Mouse (Mus musculus): Measurements from ENCODE around the gene Tmem91. TPM values are rescaled to one million over a fixed set of nuclear protein-coding genes. Genes with fewer than 3 reads are reported as not detected.

The Tmem91 gene
- polyA plus RNA-seq, 1 experiment from 2014 or later, result 3.5 TPM

DNA sequence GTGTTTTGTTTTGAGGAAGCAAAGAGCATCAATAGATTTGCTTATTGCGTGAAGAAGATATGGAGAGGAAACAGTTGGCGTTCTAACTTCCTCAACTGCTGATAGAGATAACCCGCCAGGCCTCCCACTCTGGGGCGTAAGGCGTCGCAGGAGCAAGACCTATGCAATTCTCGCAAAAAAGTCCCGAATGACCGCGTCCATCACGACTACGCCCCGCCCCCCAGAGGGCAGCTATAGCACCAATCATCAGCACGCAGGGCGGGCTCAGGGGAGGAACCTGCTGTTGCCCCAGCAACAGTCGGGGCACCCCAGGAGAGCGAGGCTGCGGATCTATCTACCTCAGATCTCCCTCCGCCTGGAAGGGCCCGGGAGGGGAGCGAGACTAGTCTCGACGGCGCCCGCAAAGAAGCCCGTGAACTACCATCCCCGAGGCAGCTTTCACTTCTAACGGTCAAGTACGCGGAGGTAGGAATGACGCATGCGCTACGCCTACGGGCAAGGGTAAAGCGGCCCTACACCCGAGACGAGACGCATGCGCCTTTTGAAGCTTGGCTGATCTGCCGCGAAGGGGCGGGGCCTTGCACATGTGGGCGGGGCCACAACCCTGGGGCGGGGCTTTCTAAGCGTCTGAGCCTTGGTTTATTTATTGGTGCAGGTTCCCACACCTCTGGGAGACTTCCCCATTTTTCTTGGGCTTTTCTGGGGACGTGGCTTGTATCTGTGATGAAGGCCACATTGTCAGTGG, 5.7 kb upstream of the Tmem91 start, which contains the start of gene B9d2:
Gene B9d2 (plus strand): TSS at position 267 of the 745 bp plus-strand sequence.
- no peaks in the 10 kb centered on the region for H3K27me3 ChIP-seq (ENCODE audit: control insufficient read depth, insufficient read depth, low read length)
- peak within 1 kb of the TSS; percentile 92 for H3K27ac ChIP-seq (ENCODE audit: low read length)
- H3K4me2 ChIP-seq (ENCODE audit: low read depth, low read length), result peak within 1 kb of the TSS; percentile 71
- under 1% methylated on average over 46 of the region's 46 CpGs for WGBS
- H3K36me3 ChIP-seq (ENCODE audit: control insufficient read depth, insufficient read depth, low read length), result no peaks in the 10 kb centered on the region
- peaks cover 17% of the 10 kb centered on the region for H3K4me1 ChIP-seq (ENCODE audit: control insufficient read depth, insufficient read depth, low read length)
- H3K4me3 ChIP-seq (replicated peaks; ENCODE audit: low read length), result peak within 1 kb of the TSS; percentile 65
- ATAC-seq (ENCODE audit: insufficient read depth, low FRiP score), result peak; percentile 95
- H3K9me3 ChIP-seq (replicated peaks; ENCODE audit: control insufficient read depth, low read length), result no peaks in the 10 kb centered on the region
- peak within 1 kb of the TSS; percentile 75 for H3K9ac ChIP-seq (ENCODE audit: low read length)

DNA sequence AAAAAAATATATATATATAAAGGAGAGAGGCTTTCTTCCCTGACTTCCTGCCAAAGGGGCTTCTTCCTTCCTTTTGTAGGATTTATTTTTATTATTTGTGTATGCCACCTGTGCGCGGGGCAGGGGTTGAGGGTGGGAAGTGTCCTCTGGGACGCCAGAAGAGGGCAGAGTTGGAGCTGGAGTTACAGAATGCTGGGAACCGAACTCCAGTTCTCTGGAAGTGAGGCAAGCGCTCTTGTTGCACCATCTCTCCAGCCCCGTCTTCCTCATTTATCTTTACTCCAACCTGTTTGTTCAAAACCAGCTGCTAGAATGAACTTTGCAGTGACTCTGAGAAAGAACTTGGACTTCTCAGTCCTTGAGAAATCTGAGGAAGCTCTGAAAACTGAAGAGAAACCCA, 5.0 kb upstream of the Tmem91 start:
- Histone ChIP-seq H3K4me2 (ENCODE audit: low read depth, low read length) (peak overlapping the region; percentile 71), H3K9ac (ENCODE audit: low read length) (peak overlapping the region; percentile 75), H3K9me3 (replicated peaks; ENCODE audit: control insufficient read depth, low read length) (no peaks in the 10 kb centered on the region), H3K4me1 (ENCODE audit: control insufficient read depth, insufficient read depth, low read length) (peaks cover 19% of the 10 kb centered on the region), H3K4me3 (replicated peaks; ENCODE audit: low read length) (peak overlapping the region; percentile 65), H3K36me3 (ENCODE audit: control insufficient read depth, insufficient read depth, low read length) (no peaks in the 10 kb centered on the region), H3K27ac (ENCODE audit: low read length) (peak overlapping the region; percentile 92), H3K27me3 (ENCODE audit: control insufficient read depth, insufficient read depth, low read length) (peaks cover 7% of the 10 kb centered on the region; the same call in 1 of the 2 replicates)
- ATAC-seq (ENCODE audit: insufficient read depth, low FRiP score), result no peak
- WGBS, result 6% methylated on average over 6 of the region's 6 CpGs

DNA sequence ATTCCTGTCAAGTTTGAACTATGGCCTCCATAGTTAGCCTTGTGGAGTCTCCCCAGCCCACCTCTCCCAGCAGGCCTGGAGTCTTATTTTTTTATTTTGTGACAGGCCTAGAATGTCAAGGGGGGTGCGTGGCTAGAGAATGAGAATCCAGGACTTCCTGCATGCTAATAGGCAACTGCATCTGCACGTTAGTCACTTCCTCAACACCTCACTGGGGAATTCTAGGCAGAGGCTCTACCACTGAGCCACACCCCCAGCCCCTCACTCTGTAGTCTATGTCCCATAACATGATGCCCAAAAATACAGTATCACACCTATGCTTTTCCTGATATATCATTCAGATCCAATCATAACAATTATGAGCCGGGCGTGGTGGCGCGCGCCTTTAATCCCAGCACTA, 2.0 kb upstream of the Tmem91 start:
- 89% methylated on average over 7 of the region's 7 CpGs for WGBS
- Histone ChIP-seq H3K9me3 (replicated peaks; ENCODE audit: control insufficient read depth, low read length) (no peaks in the 10 kb centered on the region), H3K27ac (ENCODE audit: low read length) (no peak overlapping the region), H3K4me3 (replicated peaks; ENCODE audit: low read length) (no peak overlapping the region), H3K27me3 (ENCODE audit: control insufficient read depth, insufficient read depth, low read length) (peaks cover 23% of the 10 kb centered on the region), H3K4me1 (ENCODE audit: control insufficient read depth, insufficient read depth, low read length) (peaks cover 24% of the 10 kb centered on the region), H3K4me2 (ENCODE audit: low read depth, low read length) (no peak overlapping the region), H3K36me3 (ENCODE audit: control insufficient read depth, insufficient read depth, low read length) (no peaks in the 10 kb centered on the region), H3K9ac (ENCODE audit: low read length) (no peak overlapping the region)
- no peak for ATAC-seq (ENCODE audit: insufficient read depth, low FRiP score)

DNA sequence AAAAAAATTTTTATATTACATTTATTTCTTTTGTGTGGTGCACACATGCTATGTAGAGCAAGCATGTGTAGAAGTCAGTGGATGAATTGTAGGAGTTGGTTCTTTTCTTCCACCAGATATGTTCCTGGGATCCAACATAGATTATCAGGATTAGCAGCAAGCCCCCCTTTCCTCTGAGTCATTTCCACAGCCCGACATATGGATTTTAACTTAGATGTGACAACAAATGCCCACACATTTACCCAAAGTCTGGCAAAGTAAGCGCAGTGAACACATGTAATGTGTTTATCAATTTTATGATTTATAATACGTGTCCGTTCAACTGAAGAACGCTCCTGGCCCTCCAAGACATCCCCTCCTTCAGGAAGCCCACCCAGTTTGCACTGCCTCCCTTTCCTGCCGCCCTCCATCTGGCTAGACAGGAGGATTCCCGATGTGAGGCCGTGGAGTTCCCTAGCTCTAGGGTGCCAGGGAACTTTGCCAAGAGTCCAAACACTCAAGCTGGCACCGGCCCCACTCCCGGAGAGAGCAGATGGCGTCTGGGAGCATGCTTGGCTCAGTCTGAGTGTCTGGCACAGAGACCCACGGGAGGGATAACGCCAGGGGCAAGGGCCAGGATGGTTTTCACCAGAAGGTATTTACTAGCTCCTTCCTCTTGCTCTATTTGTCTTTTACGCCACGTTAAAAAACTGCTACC, 1.3 kb upstream of the Tmem91 start:
- Histone ChIP-seq H3K4me2 (ENCODE audit: low read depth, low read length) (no peak overlapping the region), H3K27me3 (ENCODE audit: control insufficient read depth, insufficient read depth, low read length) (peaks cover 23% of the 10 kb centered on the region), H3K9ac (ENCODE audit: low read length) (no peak overlapping the region), H3K4me3 (replicated peaks; ENCODE audit: low read length) (no peak overlapping the region), H3K36me3 (ENCODE audit: control insufficient read depth, insufficient read depth, low read length) (no peaks in the 10 kb centered on the region), H3K9me3 (replicated peaks; ENCODE audit: control insufficient read depth, low read length) (no peaks in the 10 kb centered on the region), H3K4me1 (ENCODE audit: control insufficient read depth, insufficient read depth, low read length) (peaks cover 23% of the 10 kb centered on the region), H3K27ac (ENCODE audit: low read length) (no peak overlapping the region)
- ATAC-seq (ENCODE audit: insufficient read depth, low FRiP score), result no peak; the same call in 1 of the 2 replicates
- WGBS, result 43% methylated on average over 15 of the region's 15 CpGs

DNA sequence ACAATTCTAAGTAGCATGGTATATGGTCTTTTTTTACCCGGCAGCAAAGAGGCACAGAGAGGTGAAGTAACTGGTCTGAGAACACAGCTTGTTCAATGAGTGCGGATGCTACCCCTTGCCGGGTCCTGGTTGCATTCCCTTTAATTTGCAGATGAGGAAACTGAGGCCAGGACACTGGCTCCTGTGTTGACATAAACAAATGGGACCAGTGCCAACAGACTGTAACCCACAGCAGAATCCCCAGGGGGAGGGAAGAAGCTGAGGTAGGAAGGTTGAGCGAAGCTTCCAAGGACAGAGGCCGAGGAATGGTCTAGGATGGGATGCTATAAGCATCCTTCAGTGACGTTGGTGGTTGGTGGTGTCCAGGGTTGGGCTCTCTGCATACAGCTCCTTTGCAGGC, 439 bp upstream of the Tmem91 start:
- Histone ChIP-seq H3K27me3 (ENCODE audit: control insufficient read depth, insufficient read depth, low read length) (peaks cover 23% of the 10 kb centered on the region), H3K27ac (ENCODE audit: low read length) (no peak overlapping the region), H3K4me2 (ENCODE audit: low read depth, low read length) (no peak overlapping the region), H3K9me3 (replicated peaks; ENCODE audit: control insufficient read depth, low read length) (no peaks in the 10 kb centered on the region), H3K9ac (ENCODE audit: low read length) (no peak overlapping the region), H3K4me3 (replicated peaks; ENCODE audit: low read length) (no peak overlapping the region), H3K36me3 (ENCODE audit: control insufficient read depth, insufficient read depth, low read length) (no peaks in the 10 kb centered on the region), H3K4me1 (ENCODE audit: control insufficient read depth, insufficient read depth, low read length) (peaks cover 27% of the 10 kb centered on the region)
- 53% methylated on average over 6 of the region's 6 CpGs for WGBS
- ATAC-seq (ENCODE audit: insufficient read depth, low FRiP score), result no peak

DNA sequence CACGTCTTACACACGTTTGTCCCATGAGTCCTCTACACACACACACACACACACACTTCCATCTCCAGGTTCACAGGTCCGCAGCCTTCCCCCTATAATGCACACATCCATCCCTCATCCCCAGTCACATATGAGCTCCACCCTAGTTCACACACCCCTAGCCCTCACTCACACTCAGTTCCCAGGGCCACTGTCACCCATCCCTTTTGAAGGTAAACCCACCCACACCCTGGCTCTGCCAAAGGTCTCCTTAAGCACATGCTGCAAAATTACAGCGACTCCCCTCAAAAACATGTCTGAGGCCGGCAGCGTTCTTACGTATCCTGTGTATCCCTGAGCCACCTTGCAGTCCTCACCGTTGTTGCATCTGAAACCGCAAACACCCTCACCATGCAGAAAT, 669 bp downstream of the Tmem91 start:
- Histone ChIP-seq H3K9me3 (replicated peaks; ENCODE audit: control insufficient read depth, low read length) (no peaks in the 10 kb centered on the region), H3K9ac (ENCODE audit: low read length) (peak overlapping the region; percentile 56; the same call in 1 of the 2 replicates), H3K27me3 (ENCODE audit: control insufficient read depth, insufficient read depth, low read length) (peaks cover 23% of the 10 kb centered on the region), H3K36me3 (ENCODE audit: control insufficient read depth, insufficient read depth, low read length) (no peaks in the 10 kb centered on the region), H3K4me2 (ENCODE audit: low read depth, low read length) (peak overlapping the region; percentile 65), H3K27ac (ENCODE audit: low read length) (no peak overlapping the region), H3K4me1 (ENCODE audit: control insufficient read depth, insufficient read depth, low read length) (peaks cover 21% of the 10 kb centered on the region), H3K4me3 (replicated peaks; ENCODE audit: low read length) (peak overlapping the region; percentile 41)
- WGBS, result 23% methylated on average over 9 of the region's 9 CpGs
- no peak for ATAC-seq (ENCODE audit: insufficient read depth, low FRiP score)

DNA sequence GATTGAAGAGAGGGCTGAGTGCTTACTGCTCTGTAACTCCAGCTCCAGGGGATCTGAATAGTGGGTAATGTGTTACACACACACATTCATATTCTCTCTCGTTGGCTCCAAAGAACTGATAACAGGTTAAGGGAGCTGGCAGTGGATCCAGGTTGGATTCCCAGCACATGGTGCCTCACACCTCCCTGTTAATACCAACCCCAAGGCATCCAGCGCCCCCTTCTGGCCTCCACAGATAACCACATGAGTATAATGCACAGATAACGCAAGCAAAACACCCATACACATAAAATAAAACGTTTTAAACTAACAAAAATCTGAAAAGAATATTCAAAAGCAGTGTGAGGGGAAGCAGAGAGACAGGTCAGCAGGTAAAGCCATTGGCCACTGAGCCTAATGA, 2.5 kb downstream of the Tmem91 start:
- 51% methylated on average over 4 of the region's 4 CpGs for WGBS
- H3K36me3 ChIP-seq (ENCODE audit: control insufficient read depth, insufficient read depth, low read length), result no peaks in the 10 kb centered on the region
- H3K27me3 ChIP-seq (ENCODE audit: control insufficient read depth, insufficient read depth, low read length), result peaks cover 23% of the 10 kb centered on the region
- ATAC-seq (ENCODE audit: insufficient read depth, low FRiP score), result no peak
- no peak overlapping the region for H3K4me2 ChIP-seq (ENCODE audit: low read depth, low read length)
- H3K9ac ChIP-seq (ENCODE audit: low read length), result no peak overlapping the region
- no peak overlapping the region for H3K4me3 ChIP-seq (replicated peaks; ENCODE audit: low read length)
- H3K4me1 ChIP-seq (ENCODE audit: control insufficient read depth, insufficient read depth, low read length), result peaks cover 21% of the 10 kb centered on the region
- H3K27ac ChIP-seq (ENCODE audit: low read length), result no peak overlapping the region
- H3K9me3 ChIP-seq (replicated peaks; ENCODE audit: control insufficient read depth, low read length), result no peaks in the 10 kb centered on the region

DNA sequence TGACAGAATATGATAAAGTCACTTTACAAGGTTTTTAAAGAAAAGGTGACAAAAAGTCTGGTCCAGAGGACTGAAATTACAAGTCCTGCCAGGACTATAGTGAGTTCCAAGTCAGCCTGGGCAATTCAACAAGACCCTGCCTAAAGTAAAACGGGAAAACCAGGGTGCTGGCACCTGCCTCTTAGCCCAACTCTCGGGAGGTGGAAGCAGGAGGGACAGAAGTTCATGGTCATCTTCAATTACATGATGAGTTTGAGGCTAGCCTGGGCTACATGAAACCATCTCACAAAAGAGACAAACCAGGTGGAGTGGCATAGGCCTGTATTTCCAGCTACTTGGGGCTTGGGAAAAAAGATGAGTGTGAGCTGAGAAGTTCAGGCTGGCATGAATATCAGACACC, 3.3 kb downstream of the Tmem91 start:
- no peak for ATAC-seq (ENCODE audit: insufficient read depth, low FRiP score)
- Histone ChIP-seq H3K27ac (ENCODE audit: low read length) (no peak overlapping the region), H3K4me3 (replicated peaks; ENCODE audit: low read length) (no peak overlapping the region), H3K9me3 (replicated peaks; ENCODE audit: control insufficient read depth, low read length) (no peaks in the 10 kb centered on the region), H3K9ac (ENCODE audit: low read length) (no peak overlapping the region), H3K4me1 (ENCODE audit: control insufficient read depth, insufficient read depth, low read length) (peaks cover 21% of the 10 kb centered on the region), H3K4me2 (ENCODE audit: low read depth, low read length) (no peak overlapping the region), H3K36me3 (ENCODE audit: control insufficient read depth, insufficient read depth, low read length) (no peaks in the 10 kb centered on the region), H3K27me3 (ENCODE audit: control insufficient read depth, insufficient read depth, low read length) (peaks cover 23% of the 10 kb centered on the region)
- WGBS, result 71% methylated on average over 2 of the region's 2 CpGs

DNA sequence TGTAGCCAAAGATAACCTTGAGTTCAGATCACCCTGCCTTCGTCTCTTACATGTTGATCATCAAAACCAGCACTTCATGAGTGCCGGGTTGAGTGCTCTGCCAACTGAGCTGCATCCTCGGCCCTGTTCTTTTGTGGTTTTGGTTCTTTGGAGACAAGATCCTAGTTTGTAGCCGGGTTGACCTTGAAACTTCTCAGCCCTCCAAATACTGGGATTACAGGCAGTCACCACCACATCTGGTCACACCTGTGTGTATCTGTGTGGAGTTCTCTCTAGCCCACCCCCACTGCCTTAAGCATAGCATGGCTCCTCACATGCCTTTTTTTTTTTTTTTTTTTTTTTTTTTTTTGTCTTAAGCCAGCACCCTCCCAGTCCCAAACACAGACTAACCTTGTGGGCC, 4.9 kb downstream of the Tmem91 start:
- ATAC-seq (ENCODE audit: insufficient read depth, low FRiP score), result no peak
- H3K36me3 ChIP-seq (ENCODE audit: control insufficient read depth, insufficient read depth, low read length), result no peaks in the 10 kb centered on the region; the same call in 1 of the 2 replicates
- no peak overlapping the region for H3K4me2 ChIP-seq (ENCODE audit: low read depth, low read length)
- H3K9ac ChIP-seq (ENCODE audit: low read length), result no peak overlapping the region
- WGBS, result 88% methylated on average over 4 of the region's 4 CpGs
- peaks cover 17% of the 10 kb centered on the region for H3K27me3 ChIP-seq (ENCODE audit: control insufficient read depth, insufficient read depth, low read length)
- no peaks in the 10 kb centered on the region for H3K9me3 ChIP-seq (replicated peaks; ENCODE audit: control insufficient read depth, low read length)
- H3K27ac ChIP-seq (ENCODE audit: low read length), result no peak overlapping the region
- H3K4me1 ChIP-seq (ENCODE audit: control insufficient read depth, insufficient read depth, low read length), result peaks cover 14% of the 10 kb centered on the region
- H3K4me3 ChIP-seq (replicated peaks; ENCODE audit: low read length), result no peak overlapping the region

Data from stomach, embryonic 16.5 days (tissue).